ENCODE assay signal across 8 mouse cellular contexts in genomic region chr12:81844981-81845380, GRCm38 (mm10). TPM values are rescaled to one million over a fixed set of nuclear protein-coding genes. Genes with fewer than 3 reads are reported as not detected.
DNase-seq lines count a peak whose midpoint lies in the region; ATAC-seq and TF ChIP-seq lines count a peak whose summit lies in the region.

No protein-coding gene starts in this region.

- DNase-seq in B cell, adult 2 months = peak; percentile 12 to 14
- DNase-seq in kidney, postnatal 14 days = peak; percentile 30
- DNase-seq in midbrain, postnatal 0 days (ENCODE audit: low spot score) = peak; percentile 41
- DNase-seq in natural killer cell, adult 2 months (ENCODE audit: low spot score in 2 of 2) = no peak
- no peak for DNase-seq in layer of hippocampus, adult 9-10 months (ENCODE audit: low spot score)
- DNase-seq in urinary bladder, adult 18-20 months (ENCODE audit: low spot score in 2 of 2) = no peak

- WGBS in forebrain, embryonic 12.5 days = 14% methylated on average over 14 of the region's 14 CpGs
- WGBS in midbrain, postnatal 0 days = 10% methylated on average over 14 of the region's 14 CpGs

- peak overlapping the region; percentile 38 for H3K4me2 ChIP-seq in forebrain, embryonic 12.5 days
- peak overlapping the region; percentile 34 for H3K4me2 ChIP-seq in midbrain, postnatal 0 days (ENCODE audit: low read depth, low read length, poor library complexity, severe bottlenecking)

- peaks cover 10% of the 10 kb centered on the region; the same call in 1 of the 2 replicates for H3K27me3 ChIP-seq in forebrain, embryonic 12.5 days
- no peaks in the 10 kb centered on the region for H3K27me3 ChIP-seq in midbrain, postnatal 0 days (ENCODE audit: insufficient read depth, low read length)

- no peaks in the 10 kb centered on the region for H3K9me3 ChIP-seq in forebrain, embryonic 12.5 days
- no peaks in the 10 kb centered on the region for H3K9me3 ChIP-seq in midbrain, postnatal 0 days (ENCODE audit: low read length)

- H3K27ac ChIP-seq in forebrain, embryonic 12.5 days = no peak overlapping the region
- no peak overlapping the region for H3K27ac ChIP-seq in midbrain, postnatal 0 days (ENCODE audit: low read depth, low read length)

- no peak overlapping the region for H3K4me3 ChIP-seq in forebrain, embryonic 12.5 days (replicated peaks)
- H3K4me3 ChIP-seq in midbrain, postnatal 0 days (ENCODE audit: low read depth, low read length) = no peak overlapping the region

- ATAC-seq in CD4-positive, CD25-positive, alpha-beta regulatory T cell, adult 4 months = peak; percentile 74
- no peak for ATAC-seq in forebrain, embryonic 12.5 days (ENCODE audit: low FRiP score)
- ATAC-seq in midbrain, postnatal 0 days (ENCODE audit: low FRiP score) = no peak

- TF ChIP-seq CTCF in midbrain, postnatal 0 days (IDR thresholded peaks at IDR 0.05) = no peak

- peaks cover 10% of the 10 kb centered on the region for H3K4me1 ChIP-seq in forebrain, embryonic 12.5 days
- H3K4me1 ChIP-seq in midbrain, postnatal 0 days (ENCODE audit: insufficient read depth, low read length) = no peaks in the 10 kb centered on the region

- H3K36me3 ChIP-seq in forebrain, embryonic 12.5 days (replicated peaks) = no peaks in the 10 kb centered on the region
- H3K36me3 ChIP-seq in midbrain, postnatal 0 days (ENCODE audit: insufficient read depth, low read length) = no peaks in the 10 kb centered on the region

- no peak overlapping the region for H3K9ac ChIP-seq in forebrain, embryonic 12.5 days
- H3K9ac ChIP-seq in midbrain, postnatal 0 days (replicated peaks; ENCODE audit: low read length, poor library complexity, severe bottlenecking) = no peak overlapping the region

RNA-seq across cellular contexts. Expression of gene Pcnx, which starts 14.8 kb away (rescaled TPM):
- 10 to 100 TPM; 12.0 to 14.8 TPM for polyA plus RNA-seq in CD4-positive, CD25-positive, alpha-beta regulatory T cell, adult 4 months (2017; shearing (Covaris generic))
- 12.9 and 17.3 TPM in 2 replicates for polyA plus RNA-seq in forebrain, embryonic 12.5 days (2016; fragmentation: Nextera tagmentation; extraction: Ambion mirVana)
- 46.6 TPM in 2 replicates for total RNA-seq in midbrain, postnatal 0 days (2014; rRNA removed)
- 4.8 and 8.2 TPM in 2 replicates for polyA plus RNA-seq in midbrain, postnatal 0 days (2015; fragmentation: Nextera tagmentation; extraction: Ambion mirVana)

Comparison
In these comparisons a context has a peak if more than half of its experiments do, and no peak if none do; other contexts are left out.
1. DNase-seq: peak in B cell, adult 2 months (2 of 2), kidney, postnatal 14 days (single experiment) and midbrain, postnatal 0 days (single experiment); none in natural killer cell, adult 2 months (0 of 2), layer of hippocampus, adult 9-10 months (single experiment) and urinary bladder, adult 18-20 months (0 of 2).